Mouse (Mus musculus) adrenal gland, adult (tissue): ENCODE data around the gene Dhx57.
"Not testable (repeated sequence)": the region's sequence is repeated elsewhere in the genome, so short reads cannot be mapped to it uniquely, and the experiment has no call there.

Source experiments
- DNase-seq, 2 experiments: peaks; one replicate each; pipeline ENCODE4 v3.0.0; 2022 to 2023; ENCODE audit warnings: low spot score in 1 of 2; ENCODE audit not compliant: inconsistent age in 2 of 2

The Dhx57 gene

GRCm38 (mm10) chr17:80255208-80255607 lies 35.1 kb downstream of the Dhx57 start:
- DNase-seq, result peak; percentile 93 to 95

DNA sequence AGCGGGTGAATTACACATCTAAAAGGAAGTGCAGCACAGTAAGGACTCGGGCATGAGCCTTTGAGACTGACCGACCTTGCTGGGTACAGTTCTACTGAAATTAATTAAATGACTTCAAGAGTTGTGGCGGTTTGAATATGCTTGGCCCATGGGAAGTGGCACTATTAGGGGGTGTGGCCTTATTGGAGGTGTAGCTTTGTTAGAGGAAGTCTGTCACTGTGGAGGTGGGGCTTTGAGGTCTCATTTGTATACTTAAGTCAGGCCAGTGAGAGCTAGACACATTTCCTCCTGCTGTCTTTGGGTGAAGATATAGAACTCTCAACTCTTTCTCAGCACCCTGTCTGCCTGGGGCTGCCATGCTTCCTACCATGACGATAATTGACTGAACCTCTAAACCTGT lies 35.9 kb downstream of the Dhx57 start:
- no peak for DNase-seq

DNA sequence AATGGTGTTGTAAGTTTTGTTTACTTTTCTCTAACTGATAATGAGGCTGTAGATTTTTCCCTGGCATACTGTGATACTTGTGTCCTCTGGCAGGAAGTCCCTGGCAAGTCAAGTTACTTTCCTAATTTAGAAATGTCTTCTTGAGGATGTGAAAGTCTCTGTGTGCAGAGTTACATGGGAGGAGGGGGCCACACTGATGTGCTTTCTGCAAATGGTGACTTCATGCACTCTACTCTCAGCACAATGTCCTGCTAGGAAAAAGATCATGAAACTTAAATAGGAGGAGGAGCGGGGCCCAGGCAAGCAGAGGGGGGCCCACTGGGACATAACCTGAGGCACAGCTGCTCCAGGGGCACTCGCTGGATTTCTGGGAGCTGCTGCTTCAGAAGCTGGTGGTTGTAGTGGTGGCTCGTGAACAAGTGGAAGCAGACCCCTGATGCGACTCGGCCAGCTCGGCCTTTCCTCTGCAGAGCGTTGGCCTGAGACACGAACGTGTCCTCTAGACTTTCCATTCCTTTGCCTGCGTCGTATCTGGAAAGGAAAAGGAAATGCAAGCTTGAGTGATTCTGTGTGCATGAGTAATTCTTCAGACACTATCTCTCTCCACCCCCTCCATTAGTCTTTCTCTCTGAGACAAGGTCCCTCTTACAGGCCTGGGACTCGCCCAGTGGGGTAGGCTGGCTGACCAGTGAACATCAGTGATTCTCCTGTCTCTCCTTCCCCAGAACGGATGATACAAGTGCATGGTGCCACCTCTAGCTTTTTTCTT lies 37.3 kb downstream of the Dhx57 start:
- peak; percentile 43 to 75 for DNase-seq

- DNase-seq, result peak in 1 of 2 experiments; percentile 47
These were observed 47.2 kb downstream of the Dhx57 start for GRCm38 (mm10) chr17:80243116-80243515.

DNA sequence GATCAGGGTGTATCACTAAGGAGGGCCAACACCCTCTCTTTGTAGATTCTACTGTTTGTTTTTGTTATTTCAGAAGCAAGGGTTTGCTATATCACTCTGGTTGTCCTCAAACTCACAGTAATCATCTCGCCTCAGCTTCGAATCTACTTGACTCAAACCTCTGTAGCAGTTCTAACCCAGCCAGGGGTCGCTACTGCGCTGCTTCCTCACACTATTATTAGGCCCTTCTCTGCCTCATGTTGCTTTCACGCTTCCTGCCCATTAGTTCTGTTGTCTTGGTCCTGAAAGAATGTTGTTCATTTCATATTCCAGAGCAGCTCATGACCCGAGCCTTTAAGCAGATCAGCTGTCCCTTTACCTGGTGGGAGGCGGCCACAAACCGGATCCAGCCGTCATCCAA lies 48.7 kb downstream of the Dhx57 start:
- DNase-seq, result no peak

GRCm38 (mm10) chr17:80237475-80237874 lies 52.8 kb downstream of the Dhx57 start:
- no peak for DNase-seq

DNA sequence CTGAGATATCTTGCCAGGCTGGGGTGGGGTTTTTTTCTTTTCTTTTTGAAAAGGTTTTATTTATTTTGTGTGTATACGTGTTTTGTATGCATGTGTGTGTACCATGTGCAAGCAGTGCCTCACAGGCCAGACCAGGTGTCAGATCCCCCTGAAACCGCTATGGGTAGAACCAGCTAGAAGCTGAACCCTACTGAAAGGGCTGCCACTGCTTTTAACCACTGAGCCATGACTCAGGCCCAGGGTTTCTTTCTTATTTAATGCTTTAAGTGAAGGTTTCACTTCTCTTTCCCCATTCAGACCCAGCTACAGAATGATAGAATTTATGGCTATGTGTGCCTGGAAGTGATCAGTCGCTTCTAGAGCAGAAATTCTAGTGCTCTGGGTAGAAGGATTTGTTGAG lies 53.5 kb downstream of the Dhx57 start:
- no peak for DNase-seq

GRCm38 (mm10) chr17:80235477-80235876 lies 54.8 kb downstream of the Dhx57 start:
- DNase-seq, result no peak

DNA sequence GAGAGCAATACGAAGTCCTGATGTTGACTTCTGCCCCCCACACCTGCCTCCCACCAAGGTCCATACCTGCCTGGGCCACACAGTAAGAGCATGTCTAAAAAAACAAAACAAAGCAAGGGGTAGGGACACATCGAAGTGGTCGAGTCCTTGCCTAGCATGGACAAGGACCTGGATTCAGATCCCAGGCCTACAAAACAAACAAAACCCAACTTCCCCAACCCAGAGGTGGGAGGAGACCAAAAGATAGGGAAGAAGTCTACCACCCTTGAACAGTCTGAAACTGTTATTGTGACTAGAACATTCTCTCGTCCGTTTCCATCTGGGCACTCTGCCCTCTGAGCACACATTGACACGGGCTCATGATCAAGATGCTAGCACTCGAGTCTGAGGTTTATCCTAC lies 55.9 kb downstream of the Dhx57 start:
- no peak for DNase-seq

- no peak for DNase-seq
These were observed 56.4 kb downstream of the Dhx57 start for GRCm38 (mm10) chr17:80233844-80234243.

GRCm38 (mm10) chr17:80229396-80229795 lies 60.9 kb downstream of the Dhx57 start:
- peak; percentile 49 to 77 for DNase-seq

DNA sequence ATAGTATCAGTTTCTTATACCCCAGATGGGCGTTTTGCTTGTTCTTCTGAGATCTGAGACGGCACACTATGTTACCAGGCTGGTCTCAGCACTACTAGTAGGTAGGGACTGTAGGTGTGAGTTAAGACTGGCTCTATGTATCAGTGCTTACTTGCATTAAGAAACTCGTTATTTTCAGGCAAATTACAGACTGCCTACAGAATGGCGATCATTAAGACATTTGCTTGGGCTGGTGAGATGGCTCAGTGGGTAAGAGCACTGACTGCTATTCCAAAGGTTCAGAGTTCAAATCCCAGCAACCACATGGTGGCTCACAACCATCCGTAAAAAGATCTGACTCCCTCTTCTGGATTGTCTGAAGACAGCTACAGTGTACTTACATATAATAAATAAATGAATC lies 65.1 kb downstream of the Dhx57 start:
- DNase-seq, result not testable (repeated sequence)

DNA sequence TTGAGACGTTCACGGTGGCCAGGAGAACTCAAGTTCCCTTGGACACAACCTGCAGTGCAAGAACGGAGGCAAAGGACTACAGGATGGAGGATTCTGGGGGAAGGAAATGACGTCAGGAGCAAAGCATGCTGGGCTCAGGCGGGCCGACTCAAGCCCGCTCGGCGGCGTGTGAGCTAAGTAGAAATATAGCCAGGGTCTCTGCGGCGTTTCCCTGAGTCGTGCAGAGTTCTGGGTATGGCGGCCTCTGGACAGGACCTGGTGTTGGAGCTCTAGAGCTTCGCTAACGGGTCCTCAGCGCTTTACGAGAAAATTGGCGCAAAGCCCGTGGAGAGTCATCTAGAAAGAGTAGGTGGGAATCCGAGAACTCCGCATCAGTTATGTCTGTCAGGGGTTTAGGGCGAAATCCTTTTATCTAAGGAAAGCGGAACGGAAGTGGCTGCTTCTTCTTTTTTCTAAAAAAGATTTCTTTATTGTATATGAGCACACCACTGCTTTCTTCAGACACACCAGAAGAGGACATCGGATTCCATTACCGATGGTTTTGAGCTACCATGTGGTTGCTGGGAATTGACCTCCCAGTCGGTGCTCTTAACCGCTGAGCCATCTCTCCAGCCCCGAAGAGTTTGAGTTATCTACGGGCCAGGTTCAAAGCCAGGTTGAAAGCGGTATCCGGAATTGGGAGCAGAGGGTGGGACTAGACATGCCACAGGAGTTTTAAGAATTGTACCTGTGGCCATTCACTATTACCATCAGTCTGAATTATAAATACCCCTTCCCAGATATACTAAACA lies 65.8 kb downstream of the Dhx57 start, which contains the start of gene Gemin6:
Gene Gemin6 (plus strand): TSS at position 116 of the 791 bp plus-strand sequence.
- peak; percentile 88 to 96 for DNase-seq

DNA sequence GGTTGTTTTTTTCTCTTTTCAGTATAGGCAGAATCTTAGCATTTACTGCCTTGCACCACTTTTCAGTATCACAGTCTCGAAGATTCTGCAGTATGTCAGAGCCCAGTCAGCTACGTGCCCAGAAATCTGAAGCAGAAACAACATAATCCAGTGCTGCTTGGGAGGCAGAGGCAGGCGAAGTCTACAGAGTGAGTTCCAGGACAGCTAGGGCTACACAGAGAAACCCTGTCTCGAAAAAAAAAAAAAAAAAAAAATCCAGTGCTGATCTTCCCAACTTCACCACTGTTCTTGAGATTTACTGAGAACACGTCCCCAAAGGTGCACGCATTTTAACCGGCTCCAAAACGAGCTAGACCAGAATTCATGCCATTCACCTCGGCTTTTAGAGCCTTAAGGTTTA lies 66.4 kb downstream of the Dhx57 start:
- no peak for DNase-seq

DNA sequence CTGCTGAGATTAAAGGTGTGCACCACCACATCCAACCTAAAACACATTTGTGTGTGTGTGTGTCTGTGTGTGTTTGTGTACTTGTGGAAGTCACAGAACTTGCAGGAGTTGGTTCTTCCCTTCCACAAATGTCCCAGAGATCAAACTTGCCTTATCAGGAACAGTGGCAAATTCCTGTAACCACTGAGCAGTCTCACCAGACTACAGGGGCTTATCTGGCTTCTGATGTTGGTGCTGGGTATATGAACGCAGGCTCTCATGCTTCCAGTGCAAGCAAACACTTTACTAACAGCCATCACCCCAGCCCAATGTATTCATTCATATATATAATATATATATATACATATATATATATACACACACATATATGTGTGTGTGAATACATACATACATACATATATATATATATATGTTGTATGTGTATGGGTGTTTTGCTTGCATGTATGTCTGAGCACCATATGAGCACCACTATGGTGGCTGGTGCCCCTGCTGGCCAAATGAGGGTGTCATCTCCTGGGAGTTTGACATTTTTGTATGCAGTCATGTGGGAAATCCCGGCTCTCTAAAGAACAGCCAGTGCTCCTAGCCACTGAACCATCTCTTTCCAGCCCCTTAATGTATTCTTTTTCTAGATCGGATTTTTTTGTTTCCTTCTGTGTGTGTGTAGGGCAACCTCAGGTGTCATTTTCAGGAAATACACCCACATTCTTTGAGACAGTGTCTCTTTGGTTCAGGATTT lies 68.2 kb downstream of the Dhx57 start:
- DNase-seq, result peak in 1 of 2 experiments; percentile 44

- DNase-seq, result no peak
These were observed 69.1 kb downstream of the Dhx57 start for GRCm38 (mm10) chr17:80221202-80221601.

DNA sequence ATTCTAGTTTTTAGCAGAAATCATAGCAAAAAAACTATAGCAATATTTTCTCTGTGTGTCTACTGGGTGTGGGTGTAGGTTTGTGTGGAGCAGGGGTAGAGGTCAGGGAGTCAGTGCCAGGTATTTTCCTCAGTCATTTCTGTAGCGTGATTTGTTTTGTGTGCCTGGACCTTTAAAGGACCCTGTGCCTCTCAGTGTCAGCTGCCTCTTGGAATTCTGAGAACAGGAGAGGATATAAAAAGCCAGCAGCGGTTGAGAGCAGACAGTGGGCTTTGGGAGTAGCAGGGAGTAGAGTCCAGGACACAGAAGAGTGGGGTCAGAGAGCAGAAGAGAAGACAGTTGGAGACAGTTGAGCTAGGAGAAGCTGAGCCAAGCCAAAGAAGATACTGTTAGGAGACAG lies 70.1 kb downstream of the Dhx57 start:
- no peak for DNase-seq

DNA sequence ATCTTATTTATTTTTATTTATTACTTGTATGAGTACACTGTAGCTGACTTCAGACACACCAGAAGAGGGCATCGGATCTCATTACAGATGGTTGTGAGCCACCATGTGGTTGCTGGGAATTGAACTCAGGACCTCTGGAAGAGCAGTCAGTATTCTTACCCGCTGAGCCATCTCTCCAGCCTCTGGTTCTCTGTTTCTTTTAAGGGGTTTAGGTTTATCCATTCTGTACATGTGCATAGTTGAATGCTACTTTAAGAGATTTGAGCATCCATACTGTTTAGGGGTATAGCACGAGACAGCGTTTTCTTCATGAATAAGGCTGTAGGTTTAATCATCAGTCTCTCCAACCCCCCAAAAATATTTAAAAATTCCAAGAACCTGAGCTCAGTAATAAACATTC lies 76.3 kb downstream of the Dhx57 start:
- not testable (repeated sequence) for DNase-seq

DNA sequence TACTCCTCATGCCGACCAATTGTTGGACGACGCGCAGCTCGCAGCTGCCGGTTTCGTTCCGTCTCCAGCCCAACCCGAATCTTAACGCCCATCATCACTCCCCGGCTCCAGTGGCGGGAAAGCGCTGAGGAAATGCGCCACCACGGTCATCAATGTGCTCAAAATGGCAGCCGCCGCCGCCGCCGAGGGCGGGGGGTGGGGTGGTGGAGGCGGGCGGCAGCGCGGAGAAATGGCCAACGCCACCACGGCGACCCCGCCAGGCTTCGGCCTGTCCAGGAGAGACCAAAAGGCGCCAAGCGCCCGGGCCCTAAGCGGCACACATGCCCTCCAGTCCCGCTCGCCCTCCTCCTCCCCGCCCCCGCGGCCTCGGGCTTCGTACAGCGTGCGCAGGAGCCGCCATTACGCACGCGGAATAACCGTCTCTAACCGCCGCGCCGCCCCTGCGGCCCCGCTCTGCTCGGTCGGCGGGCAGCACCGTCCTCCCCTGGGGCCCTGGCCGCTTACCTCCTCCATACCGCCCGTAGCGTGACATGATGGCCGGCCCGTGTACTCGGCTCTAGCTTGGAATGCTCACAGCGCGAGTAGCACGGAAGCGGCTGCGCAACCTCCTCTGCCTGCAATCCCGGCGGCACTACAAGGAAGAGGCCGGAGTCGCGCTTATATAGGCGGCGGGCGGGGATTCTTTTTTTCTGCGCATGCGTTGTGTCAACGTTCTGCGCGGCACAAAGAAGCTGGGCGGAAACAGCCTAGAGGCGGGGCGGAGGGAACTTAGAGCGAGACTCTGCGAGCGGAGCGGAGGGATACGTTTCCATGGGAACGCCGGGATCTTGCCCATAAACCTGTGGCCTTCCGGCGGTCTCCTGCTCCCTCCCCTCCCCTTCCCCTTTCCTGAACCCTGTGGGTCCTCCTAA lies 83.3 kb downstream of the Dhx57 start, which contains the start of the genes Srsf7 and Ttc39d:
Gene Srsf7 (minus strand): TSS at position 637 of the 911 bp plus-strand sequence.
Gene Ttc39d (plus strand): TSS at position 790 of the 911 bp plus-strand sequence.
- peak; percentile 98 to 100 for DNase-seq

DNA sequence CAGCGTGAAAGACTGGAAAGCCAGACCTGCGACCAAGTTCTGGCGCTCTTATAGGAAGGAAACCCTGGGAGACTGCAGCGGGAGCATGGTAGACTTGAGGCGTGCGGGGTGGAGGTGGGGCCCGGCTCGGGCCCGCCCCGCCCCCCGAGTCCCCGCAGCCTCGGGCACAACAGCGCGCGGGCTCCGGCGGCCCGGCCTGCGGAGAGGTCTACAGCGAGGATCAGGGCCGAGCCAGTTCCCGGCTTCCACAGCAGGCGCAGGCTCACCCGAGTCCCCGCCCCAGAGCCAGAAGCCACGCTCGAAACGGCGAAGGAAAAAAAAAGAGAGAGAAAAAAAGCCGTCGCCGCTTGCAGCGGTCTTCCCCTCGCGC lies 84.0 kb downstream of the Dhx57 start:
- DNase-seq, result peak in 1 of 2 experiments; percentile 74
